Mouse (Mus musculus): ENCODE data around the gene Ppm1m. TPM values are rescaled to one million over a fixed set of nuclear protein-coding genes. Genes with fewer than 3 reads are reported as not detected.
A peak's percentile ranks its signal among the peaks of the same experiment; 100 is the strongest.

Gene Ppm1m
- total and polyA plus RNA-seq, 2 experiments, result 13.7 to 22.7 TPM

DNA sequence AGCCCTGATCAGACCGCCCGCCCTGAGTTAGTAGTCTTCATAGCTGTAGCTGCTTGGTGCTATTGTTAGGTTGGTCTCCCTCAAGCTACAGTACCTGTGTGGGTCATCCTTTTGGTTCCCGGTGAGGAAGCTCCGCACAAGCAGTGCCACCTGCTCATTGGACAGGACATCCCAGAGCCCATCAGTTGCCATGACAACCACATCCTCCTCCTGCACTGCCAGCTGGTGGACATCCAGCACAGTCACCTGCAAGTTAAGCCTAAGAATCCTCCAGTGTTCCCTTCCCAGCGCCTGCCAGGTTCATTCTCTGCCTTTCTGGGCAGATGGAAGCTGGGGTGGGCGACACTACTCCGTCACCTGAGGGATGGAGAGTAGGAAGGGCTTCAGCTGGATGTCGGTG, 3.9 kb downstream of the Ppm1m start:
- Histone ChIP-seq H3K9ac (ENCODE audit: low read depth, low read length) (no peak overlapping the region), H3K27ac (replicated peaks; ENCODE audit: insufficient read depth, low read depth, low read length) (no peak overlapping the region), H3K4me1 (ENCODE audit: control insufficient read depth, insufficient read depth, low read length) (peaks cover 19% of the 10 kb centered on the region), H3K27me3 (ENCODE audit: control insufficient read depth, insufficient read depth, low read length) (no peaks in the 10 kb centered on the region), H3K79me2 (ENCODE audit: control insufficient read depth, insufficient read depth, low read length) (no peaks in the 10 kb centered on the region), H3K4me3 (ENCODE audit: insufficient read depth, low read depth, low read length) (no peak overlapping the region), H3K36me3 (ENCODE audit: control insufficient read depth, insufficient read depth, low read length) (peaks cover 9% of the 10 kb centered on the region)
- WGBS, result 96% methylated on average over 8 of the region's 8 CpGs
- DNase-seq (ENCODE audit: extremely low read depth, low read depth, low spot score), result no peak
- TF ChIP-seq CTCF (IDR thresholded peaks at IDR 0.05; ENCODE audit: low read depth, low read length) (no peak), POLR2A (IDR thresholded peaks at IDR 0.05; ENCODE audit: extremely low read depth, insufficient read depth, low read length) (no peak)

DNA sequence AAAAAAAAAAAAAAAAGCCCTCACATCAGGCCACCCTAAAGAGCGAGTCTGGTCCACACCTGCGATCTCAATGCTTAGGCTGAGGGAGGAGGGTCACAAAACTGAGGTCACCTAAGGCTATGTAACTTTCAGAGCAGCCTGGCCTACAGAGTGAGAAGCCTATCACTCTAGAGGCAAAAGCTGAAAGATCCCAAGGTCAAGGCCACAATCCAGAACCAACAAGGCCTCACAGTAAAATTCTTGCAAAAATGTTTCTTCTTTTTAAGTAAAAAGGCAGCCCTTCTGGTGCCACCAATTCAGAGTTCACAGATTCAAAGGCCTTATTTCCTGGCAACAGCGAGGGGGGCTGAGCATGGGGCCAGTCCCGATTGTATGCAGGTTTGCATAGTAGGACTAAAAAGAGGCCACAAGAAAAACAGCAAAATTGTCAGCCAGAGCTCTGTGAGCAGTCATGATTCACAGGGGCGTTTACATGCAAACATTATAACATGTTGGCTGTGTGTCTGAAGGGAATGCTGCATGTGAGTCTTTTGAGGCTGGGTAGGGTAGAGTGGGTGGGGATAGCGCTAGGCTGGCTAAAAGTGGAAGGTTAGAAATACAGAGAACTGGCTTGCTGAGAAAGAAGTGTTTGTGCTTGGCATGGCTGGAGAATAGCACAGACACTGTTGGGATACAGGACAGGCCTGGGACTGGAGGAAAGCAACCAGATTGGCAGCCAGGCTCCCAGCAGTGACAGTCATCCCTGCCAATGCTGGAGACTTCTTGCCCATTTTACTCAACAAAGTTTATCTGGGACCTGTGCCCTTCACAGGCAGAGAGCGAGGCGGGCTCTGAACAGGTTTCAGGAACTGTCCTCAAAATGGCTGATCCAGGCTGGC, 5.4 kb downstream of the Ppm1m start:
- TF ChIP-seq CTCF (IDR thresholded peaks at IDR 0.05; ENCODE audit: low read depth, low read length), result no peak
- TF ChIP-seq POLR2A (IDR thresholded peaks at IDR 0.05; ENCODE audit: extremely low read depth, insufficient read depth, low read length), result no peak
- DNase-seq (ENCODE audit: extremely low read depth, low read depth, low spot score), result peak; percentile 86
- peak overlapping the region; percentile 30; the same call in 1 of the 2 replicates for H3K27ac ChIP-seq (replicated peaks; ENCODE audit: insufficient read depth, low read depth, low read length)
- H3K36me3 ChIP-seq (ENCODE audit: control insufficient read depth, insufficient read depth, low read length), result peaks cover 23% of the 10 kb centered on the region
- WGBS, result 52% methylated on average over 8 of the region's 8 CpGs
- H3K4me3 ChIP-seq (ENCODE audit: insufficient read depth, low read depth, low read length), result no peak overlapping the region
- no peaks in the 10 kb centered on the region for H3K27me3 ChIP-seq (ENCODE audit: control insufficient read depth, insufficient read depth, low read length)
- peaks cover 19% of the 10 kb centered on the region for H3K4me1 ChIP-seq (ENCODE audit: control insufficient read depth, insufficient read depth, low read length)
- H3K79me2 ChIP-seq (ENCODE audit: control insufficient read depth, insufficient read depth, low read length), result no peaks in the 10 kb centered on the region
- no peak overlapping the region for H3K9ac ChIP-seq (ENCODE audit: low read depth, low read length)

DNA sequence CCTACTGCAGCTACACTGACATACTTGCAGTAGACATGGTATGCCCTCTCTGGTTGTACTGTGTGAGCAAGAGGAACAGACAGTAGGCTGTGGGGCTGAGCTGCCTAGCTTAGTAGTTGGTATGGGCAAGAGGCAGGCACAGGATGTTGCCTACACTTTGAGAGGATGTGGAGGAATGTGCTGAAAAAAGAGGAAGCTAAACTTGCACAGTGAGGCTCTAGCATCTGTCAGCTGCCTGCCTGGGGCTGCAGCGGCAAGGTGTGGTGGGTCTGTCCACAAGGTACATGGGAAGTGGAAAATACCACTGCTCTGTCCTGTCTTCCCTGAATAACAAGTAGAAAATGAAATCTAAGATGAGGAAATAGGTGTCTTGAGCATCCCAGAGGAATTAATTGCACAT, 6.5 kb downstream of the Ppm1m start:
- WGBS, result 81% methylated on average over 1 of the region's 1 CpGs
- DNase-seq (ENCODE audit: extremely low read depth, low read depth, low spot score), result no peak
- Histone ChIP-seq H3K4me1 (ENCODE audit: control insufficient read depth, insufficient read depth, low read length) (peaks cover 14% of the 10 kb centered on the region), H3K27ac (replicated peaks; ENCODE audit: insufficient read depth, low read depth, low read length) (0 out of 2 replicates have a peak overlapping the region, but pooled peaks have one; percentile 0), H3K36me3 (ENCODE audit: control insufficient read depth, insufficient read depth, low read length) (peaks cover 35% of the 10 kb centered on the region), H3K9ac (ENCODE audit: low read depth, low read length) (no peak overlapping the region), H3K27me3 (ENCODE audit: control insufficient read depth, insufficient read depth, low read length) (no peaks in the 10 kb centered on the region), H3K79me2 (ENCODE audit: control insufficient read depth, insufficient read depth, low read length) (no peaks in the 10 kb centered on the region), H3K4me3 (ENCODE audit: insufficient read depth, low read depth, low read length) (no peak overlapping the region)
- TF ChIP-seq CTCF (IDR thresholded peaks at IDR 0.05; ENCODE audit: low read depth, low read length) (no peak), POLR2A (IDR thresholded peaks at IDR 0.05; ENCODE audit: extremely low read depth, insufficient read depth, low read length) (no peak)

DNA sequence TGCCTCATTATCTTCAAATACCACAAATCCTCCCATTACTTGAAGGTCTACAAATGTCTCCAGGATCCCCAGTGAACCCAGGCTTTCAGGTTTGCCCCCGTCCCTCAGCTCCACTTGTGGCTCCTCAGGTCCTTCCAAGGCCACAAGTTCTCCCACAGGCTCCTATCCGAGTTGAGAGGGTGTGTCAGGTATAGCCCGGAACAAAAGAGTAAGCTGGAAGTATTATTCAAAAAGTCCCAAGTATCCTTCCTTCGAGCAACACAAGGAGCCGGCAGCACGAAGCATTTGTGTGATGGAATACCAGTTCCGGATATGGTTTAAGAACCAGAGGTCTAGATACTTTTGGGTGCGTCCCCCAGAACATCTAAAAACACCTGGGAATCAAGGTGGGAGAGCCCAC, 7.5 kb downstream of the Ppm1m start:
- 96% methylated on average over 8 of the region's 8 CpGs for WGBS
- peaks cover 44% of the 10 kb centered on the region for H3K36me3 ChIP-seq (ENCODE audit: control insufficient read depth, insufficient read depth, low read length)

DNA sequence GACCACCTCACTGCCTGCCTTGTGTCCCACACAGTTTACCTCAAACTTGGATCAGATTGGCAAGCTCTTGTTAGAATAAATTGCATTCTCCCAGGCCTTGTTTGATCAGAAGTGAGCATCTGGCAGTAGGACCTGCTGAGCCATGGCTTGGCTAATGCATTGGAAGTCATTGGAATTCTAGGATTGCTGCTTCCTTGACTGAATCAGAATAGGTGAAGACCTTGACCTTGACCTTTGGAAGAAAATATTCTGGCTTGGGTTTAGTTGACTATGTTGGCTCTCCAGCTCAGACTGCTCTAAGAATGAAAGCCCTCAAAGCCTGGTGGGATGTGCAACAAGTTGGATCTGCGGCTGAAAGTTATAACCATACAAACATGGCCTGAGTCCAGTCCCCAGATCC, 8.2 kb downstream of the Ppm1m start:
- DNase-seq (ENCODE audit: extremely low read depth, low read depth, low spot score), result no peak
- no peaks in the 10 kb centered on the region for H3K27me3 ChIP-seq (ENCODE audit: control insufficient read depth, insufficient read depth, low read length)
- peaks cover 51% of the 10 kb centered on the region for H3K36me3 ChIP-seq (ENCODE audit: control insufficient read depth, insufficient read depth, low read length)
- no peak overlapping the region for H3K9ac ChIP-seq (ENCODE audit: low read depth, low read length)
- no peak for TF ChIP-seq CTCF (IDR thresholded peaks at IDR 0.05; ENCODE audit: low read depth, low read length)
- H3K4me1 ChIP-seq (ENCODE audit: control insufficient read depth, insufficient read depth, low read length), result peaks cover 13% of the 10 kb centered on the region
- 96% methylated on average over 1 of the region's 1 CpGs for WGBS
- H3K79me2 ChIP-seq (ENCODE audit: control insufficient read depth, insufficient read depth, low read length), result no peaks in the 10 kb centered on the region
- no peak overlapping the region for H3K4me3 ChIP-seq (ENCODE audit: insufficient read depth, low read depth, low read length)
- no peak overlapping the region for H3K27ac ChIP-seq (replicated peaks; ENCODE audit: insufficient read depth, low read depth, low read length)

More for the DNA sequence above, 7.5 kb downstream of the Ppm1m start:
- H3K9ac ChIP-seq (ENCODE audit: low read depth, low read length), result no peak overlapping the region
- H3K4me3 ChIP-seq (ENCODE audit: insufficient read depth, low read depth, low read length), result no peak overlapping the region
- no peak for DNase-seq (ENCODE audit: extremely low read depth, low read depth, low spot score)
- H3K4me1 ChIP-seq (ENCODE audit: control insufficient read depth, insufficient read depth, low read length), result peaks cover 13% of the 10 kb centered on the region
- H3K27me3 ChIP-seq (ENCODE audit: control insufficient read depth, insufficient read depth, low read length), result no peaks in the 10 kb centered on the region
- H3K79me2 ChIP-seq (ENCODE audit: control insufficient read depth, insufficient read depth, low read length), result no peaks in the 10 kb centered on the region
- TF ChIP-seq CTCF (IDR thresholded peaks at IDR 0.05; ENCODE audit: low read depth, low read length) (no peak), POLR2A (IDR thresholded peaks at IDR 0.05; ENCODE audit: extremely low read depth, insufficient read depth, low read length) (no peak)
- no peak overlapping the region for H3K27ac ChIP-seq (replicated peaks; ENCODE audit: insufficient read depth, low read depth, low read length)

DNA sequence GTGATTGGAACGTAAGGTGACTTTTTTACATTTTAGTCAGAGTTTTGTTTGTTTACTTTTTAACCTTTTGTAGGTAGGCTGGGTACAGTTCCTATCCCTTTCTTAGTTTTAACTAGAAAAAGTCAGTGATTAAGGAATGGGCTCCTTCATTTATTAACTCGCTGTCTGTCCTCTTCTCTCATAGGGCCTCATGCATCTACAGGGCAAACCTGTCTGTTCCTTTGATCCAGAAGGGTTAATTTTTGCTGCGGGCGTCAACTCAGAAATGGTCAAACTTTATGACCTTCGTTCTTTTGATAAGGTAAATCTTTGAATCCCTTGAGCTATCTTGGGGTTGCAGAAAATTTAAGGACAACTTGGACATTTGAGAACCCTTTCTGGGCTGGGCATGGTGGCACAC, 15.6 kb downstream of the Ppm1m start:
- Histone ChIP-seq H3K79me2 (ENCODE audit: control insufficient read depth, insufficient read depth, low read length) (peaks cover 4% of the 10 kb centered on the region; the same call in 1 of the 2 replicates), H3K36me3 (ENCODE audit: control insufficient read depth, insufficient read depth, low read length) (peaks cover 93% of the 10 kb centered on the region), H3K27me3 (ENCODE audit: control insufficient read depth, insufficient read depth, low read length) (no peaks in the 10 kb centered on the region), H3K4me3 (ENCODE audit: insufficient read depth, low read depth, low read length) (no peak overlapping the region), H3K9ac (ENCODE audit: low read depth, low read length) (no peak overlapping the region), H3K4me1 (ENCODE audit: control insufficient read depth, insufficient read depth, low read length) (no peaks in the 10 kb centered on the region), H3K27ac (replicated peaks; ENCODE audit: insufficient read depth, low read depth, low read length) (no peak overlapping the region)
- DNase-seq (ENCODE audit: extremely low read depth, low read depth, low spot score), result no peak
- 86% methylated on average over 5 of the region's 5 CpGs for WGBS
- TF ChIP-seq POLR2A (IDR thresholded peaks at IDR 0.05; ENCODE audit: extremely low read depth, insufficient read depth, low read length), result no peak
- no peak for TF ChIP-seq CTCF (IDR thresholded peaks at IDR 0.05; ENCODE audit: low read depth, low read length)

Measured in liver, adult 2 months (tissue).